Mouse (Mus musculus) stomach, embryonic 14.5 days (tissue): ENCODE measurements around the gene Trak1. TPM values are rescaled to one million over a fixed set of nuclear protein-coding genes. Genes with fewer than 3 reads are reported as not detected.

Experiments
- ATAC-seq: fragments of 200-750 bp; cut with Nextera tagmentation; 2 replicates; pipeline ENCODE4 v1.8.0; 2017; ENCODE audit warnings: low read depth, moderate TSS enrichment; ENCODE audit not compliant: insufficient number of reproducible peaks, insufficient read depth, low FRiP score
- H3K27ac ChIP-seq: fragments of 300-500 bp; sonication (generic); 2 replicates; pipeline ENCODE4 v1.5.1; 2014; ENCODE audit warnings: mild to moderate bottlenecking, low read length, moderate library complexity, mixed read lengths
- H3K27me3 ChIP-seq: fragments of 300-500 bp; sonication (generic); 2 replicates; pipeline ENCODE4 v1.6.1; 2014; ENCODE audit warnings: low read length, control low read depth, mixed read lengths; ENCODE audit not compliant: control insufficient read depth, insufficient read depth
- H3K36me3 ChIP-seq: fragments of 300-500 bp; sonication (generic); 2 replicates; pipeline ENCODE4 v1.6.1; 2014; ENCODE audit warnings: mild to moderate bottlenecking, control low read depth, low read length, moderate library complexity, mixed read lengths; ENCODE audit not compliant: control insufficient read depth, insufficient read depth
- H3K4me1 ChIP-seq: fragments of 300-500 bp; sonication (generic); 2 replicates; pipeline ENCODE4 v1.6.1; 2014; ENCODE audit warnings: low read length, control low read depth, mixed read lengths; ENCODE audit not compliant: control insufficient read depth, insufficient read depth
- H3K4me2 ChIP-seq: fragments of 300-500 bp; sonication (generic); replicated peaks from 2 replicates; pipeline ENCODE4 v1.6.1; 2014; ENCODE audit warnings: low read depth, low read length, control low read depth
- H3K4me3 ChIP-seq: fragments of 300-500 bp; sonication (generic); 2 replicates; pipeline ENCODE4 v1.5.1; 2014; ENCODE audit warnings: low read depth, low read length, control low read depth
- H3K9ac ChIP-seq: fragments of 300-500 bp; sonication (generic); replicated peaks from 2 replicates; pipeline ENCODE4 v1.6.1; 2014; ENCODE audit warnings: low read depth, mild to moderate bottlenecking, control low read depth, low read length, moderate library complexity, mixed read lengths
- H3K9me3 ChIP-seq: fragments of 300-500 bp; sonication (generic); 2 replicates; pipeline ENCODE4 v1.6.1; 2016; ENCODE audit warnings: low read depth, low read length, control low read depth; ENCODE audit not compliant: control insufficient read depth
- WGBS: fragments of 180-500 bp; shearing (Covaris S2); extraction: QIAGEN DNeasy Blood & Tissue Kit; methylation state at CpG from one replicate; pipeline ENCODE4 v1.1.7; 2014; 5-methylcytosine and 5-hydroxymethylcytosine counted together
- polyA plus RNA-seq: library from polyadenylated mRNA; unstranded; fragments of >200 nt; fragmentation: Nextera tagmentation; extraction: Ambion mirVana; gene quantifications from 2 replicates; pipeline ENCODE4 v1.2.1, GENCODE M21; 2014

Trak1 gene
- polyA plus RNA-seq, 1 experiment from 2014 or later: 18.3 TPM

GRCm38 (mm10) chr9:121371346-121371891 lies 74.1 kb downstream of the Trak1 start:
- Histone ChIP-seq H3K4me2 (peak overlapping the region; percentile 42), H3K27me3 (no peaks in the 10 kb centered on the region), H3K36me3 (no peaks in the 10 kb centered on the region), H3K27ac (peak overlapping the region; percentile 78), H3K4me1 (peaks cover 20% of the 10 kb centered on the region), H3K9ac (no peak overlapping the region), H3K9me3 (no peaks in the 10 kb centered on the region), H3K4me3 (peak overlapping the region; percentile 21)
- WGBS: 2% methylated on average over 18 of the region's 18 CpGs
- ATAC-seq: peak; percentile 94

DNA sequence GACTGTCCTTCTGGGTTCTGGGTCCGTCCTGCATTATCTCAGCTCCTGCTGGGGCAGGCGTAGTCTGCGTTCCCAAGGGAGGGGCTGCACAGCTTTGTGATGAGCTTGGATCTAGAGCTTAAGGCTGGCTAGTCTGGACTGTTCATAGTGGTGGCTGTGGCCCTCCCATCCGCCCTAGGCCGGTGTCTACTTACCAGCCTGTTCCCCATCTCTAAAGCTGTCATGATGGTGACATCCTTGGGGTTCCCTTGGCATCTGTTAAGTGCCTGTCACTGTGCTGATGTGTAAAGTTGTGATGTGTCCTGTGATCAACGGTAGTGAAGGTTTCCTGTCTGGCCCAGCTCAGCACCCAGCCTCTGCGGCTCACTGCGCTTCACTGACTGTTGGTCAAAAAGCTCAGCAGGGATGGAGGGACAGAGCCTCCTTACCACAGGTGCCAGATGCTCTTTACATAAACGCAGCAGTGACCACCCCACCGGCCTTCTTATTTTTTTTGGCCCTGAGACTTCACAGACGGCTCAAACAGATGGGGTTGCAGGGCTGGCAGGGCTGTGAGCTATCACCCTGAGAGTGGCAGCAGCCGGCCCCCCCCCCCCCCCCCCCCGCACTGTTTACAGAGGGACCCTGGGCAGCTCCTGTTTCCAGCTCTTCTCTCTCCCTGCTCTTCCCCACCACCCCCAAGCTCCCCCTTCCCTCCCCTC lies 74.8 kb downstream of the Trak1 start:
- no peak overlapping the region for H3K9ac ChIP-seq
- WGBS: 4% methylated on average over 11 of the region's 13 CpGs
- peak; percentile 73 for ATAC-seq
- peak overlapping the region; percentile 42 for H3K4me2 ChIP-seq
- H3K4me3 ChIP-seq: peak overlapping the region; percentile 21
- H3K9me3 ChIP-seq: no peaks in the 10 kb centered on the region
- peak overlapping the region; percentile 78 for H3K27ac ChIP-seq
- no peaks in the 10 kb centered on the region for H3K27me3 ChIP-seq
- no peaks in the 10 kb centered on the region for H3K36me3 ChIP-seq
- peaks cover 20% of the 10 kb centered on the region for H3K4me1 ChIP-seq

GRCm38 (mm10) chr9:121373107-121373506 lies 75.8 kb downstream of the Trak1 start:
- Histone ChIP-seq H3K4me2 (no peak overlapping the region), H3K4me3 (no peak overlapping the region), H3K27ac (no peak overlapping the region), H3K36me3 (no peaks in the 10 kb centered on the region), H3K27me3 (no peaks in the 10 kb centered on the region), H3K9me3 (no peaks in the 10 kb centered on the region), H3K4me1 (peaks cover 20% of the 10 kb centered on the region), H3K9ac (no peak overlapping the region)
- no peak for ATAC-seq
- 49% methylated on average over 13 of the region's 13 CpGs for WGBS

DNA sequence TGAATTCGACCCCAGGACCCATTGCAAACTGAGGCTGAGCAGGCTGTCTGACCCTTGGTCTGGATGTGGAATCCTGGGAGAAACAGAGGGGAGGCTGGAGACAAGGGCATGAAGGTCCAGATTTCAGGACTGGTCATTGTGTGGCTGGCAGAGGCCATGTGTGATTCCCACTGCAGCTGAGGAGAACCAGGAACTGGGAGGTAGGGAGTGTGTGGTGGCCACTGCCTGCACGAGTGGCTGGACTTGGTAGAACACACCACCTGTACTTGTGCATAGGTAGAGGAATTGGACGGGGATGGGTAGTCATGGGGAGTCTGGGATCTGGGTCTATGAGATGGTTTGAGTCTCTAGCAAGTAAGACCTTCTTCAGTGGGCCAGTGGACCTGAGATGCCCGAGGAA lies 76.2 kb downstream of the Trak1 start:
- H3K4me3 ChIP-seq: no peak overlapping the region
- H3K36me3 ChIP-seq: no peaks in the 10 kb centered on the region
- H3K27me3 ChIP-seq: no peaks in the 10 kb centered on the region
- no peaks in the 10 kb centered on the region for H3K9me3 ChIP-seq
- H3K27ac ChIP-seq: no peak overlapping the region; the same call in 1 of the 2 replicates
- ATAC-seq: no peak
- WGBS: 68% methylated on average over 4 of the region's 4 CpGs
- H3K4me2 ChIP-seq: no peak overlapping the region
- peaks cover 20% of the 10 kb centered on the region for H3K4me1 ChIP-seq
- no peak overlapping the region for H3K9ac ChIP-seq

GRCm38 (mm10) chr9:121374076-121374863 lies 77.0 kb downstream of the Trak1 start:
- Histone ChIP-seq H3K27ac (peak overlapping the region; percentile 1; the same call in 1 of the 2 replicates), H3K9ac (no peak overlapping the region), H3K4me2 (no peak overlapping the region), H3K4me3 (no peak overlapping the region), H3K27me3 (no peaks in the 10 kb centered on the region), H3K4me1 (peaks cover 20% of the 10 kb centered on the region), H3K36me3 (no peaks in the 10 kb centered on the region), H3K9me3 (no peaks in the 10 kb centered on the region)
- WGBS: 32% methylated on average over 9 of the region's 9 CpGs
- no peak for ATAC-seq

DNA sequence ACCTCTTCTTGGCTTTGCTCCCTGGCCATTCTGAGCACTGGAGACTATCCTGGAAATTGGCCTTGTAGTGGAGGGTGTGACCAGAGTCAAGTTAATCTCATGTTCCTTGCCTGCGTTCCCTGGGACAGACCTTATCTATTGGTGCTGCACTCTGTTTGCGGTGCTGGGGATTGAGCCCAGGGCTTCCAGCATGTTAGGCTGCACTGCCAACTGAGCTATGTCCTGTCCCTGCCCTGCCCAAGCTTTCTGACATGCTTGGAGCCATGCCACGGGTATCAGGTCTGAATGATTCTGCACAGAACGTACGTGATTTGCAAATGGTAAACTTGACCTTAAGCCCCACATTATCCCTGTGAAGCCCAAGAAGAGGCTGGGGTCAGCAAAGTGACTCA lies 77.6 kb downstream of the Trak1 start:
- no peaks in the 10 kb centered on the region for H3K27me3 ChIP-seq
- no peak overlapping the region for H3K4me2 ChIP-seq
- no peaks in the 10 kb centered on the region for H3K9me3 ChIP-seq
- no peak for ATAC-seq
- H3K4me1 ChIP-seq: peaks cover 20% of the 10 kb centered on the region
- H3K36me3 ChIP-seq: no peaks in the 10 kb centered on the region
- no peak overlapping the region for H3K27ac ChIP-seq
- no peak overlapping the region for H3K4me3 ChIP-seq
- no peak overlapping the region for H3K9ac ChIP-seq
- WGBS: 81% methylated on average over 5 of the region's 5 CpGs

- Histone ChIP-seq H3K27me3 (no peaks in the 10 kb centered on the region), H3K9me3 (no peaks in the 10 kb centered on the region), H3K4me1 (peaks cover 17% of the 10 kb centered on the region), H3K36me3 (no peaks in the 10 kb centered on the region), H3K9ac (no peak overlapping the region), H3K4me3 (no peak overlapping the region), H3K27ac (no peak overlapping the region), H3K4me2 (no peak overlapping the region)
- no peak for ATAC-seq
- WGBS: 86% methylated on average over 5 of the region's 5 CpGs
Measured at GRCm38 (mm10) chr9:121376094-121376493, 78.8 kb downstream of the Trak1 start.

- no peaks in the 10 kb centered on the region for H3K4me1 ChIP-seq
- no peaks in the 10 kb centered on the region for H3K9me3 ChIP-seq
- no peaks in the 10 kb centered on the region for H3K27me3 ChIP-seq
- H3K27ac ChIP-seq: no peak overlapping the region
- no peak overlapping the region for H3K9ac ChIP-seq
- WGBS: 57% methylated on average over 11 of the region's 11 CpGs
- no peaks in the 10 kb centered on the region for H3K36me3 ChIP-seq
- H3K4me3 ChIP-seq: no peak overlapping the region
- no peak overlapping the region for H3K4me2 ChIP-seq
- no peak for ATAC-seq
Measured at GRCm38 (mm10) chr9:121380310-121380920, 83.1 kb downstream of the Trak1 start.
